Mouse (Mus musculus) testis, adult 2 months (tissue): Measurements from ENCODE around the gene Fance.

Experiments
- CTCF ChIP-seq: fragments of 200-500 bp; IDR thresholded peaks from 2 replicates; pipeline ENCODE4 v1.5.1; 2012; ENCODE audit warnings: low read depth, mild to moderate bottlenecking, inconsistent platforms, low read length, moderate library complexity; ENCODE audit not compliant: control insufficient read depth, insufficient read depth, insufficient replicate concordance
- POLR2A ChIP-seq: fragments of 200-500 bp; IDR thresholded peaks from 2 replicates; pipeline ENCODE4 v1.6.1; 2012; ENCODE audit warnings: low read depth, mild to moderate bottlenecking, inconsistent platforms, low read length, moderate library complexity; ENCODE audit not compliant: control insufficient read depth

DNA sequence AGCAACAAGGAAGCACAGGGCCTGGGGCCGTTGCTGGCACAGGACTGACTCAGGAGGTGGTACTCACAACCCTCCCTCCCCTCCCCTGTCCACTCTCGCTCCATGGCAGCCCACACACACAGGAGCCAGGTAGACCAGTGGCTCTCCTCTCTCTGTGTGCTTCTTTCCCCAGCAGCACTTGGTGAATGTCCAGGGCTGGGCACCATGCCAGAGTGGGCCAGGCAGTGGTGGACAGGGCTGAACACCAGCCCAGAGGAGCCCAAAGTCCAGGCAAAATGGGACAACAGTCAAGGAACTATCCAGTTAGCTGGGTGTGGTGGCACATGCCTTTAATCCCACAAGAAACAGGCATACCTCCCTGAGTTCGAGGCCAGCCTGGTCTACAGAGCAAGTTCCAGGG is 23.1 kb upstream of the Fance start:
- no peak for TF ChIP-seq CTCF
- TF ChIP-seq POLR2A: no peak
